Mouse (Mus musculus): ENCODE data around the gene Lin28a.

DNA sequence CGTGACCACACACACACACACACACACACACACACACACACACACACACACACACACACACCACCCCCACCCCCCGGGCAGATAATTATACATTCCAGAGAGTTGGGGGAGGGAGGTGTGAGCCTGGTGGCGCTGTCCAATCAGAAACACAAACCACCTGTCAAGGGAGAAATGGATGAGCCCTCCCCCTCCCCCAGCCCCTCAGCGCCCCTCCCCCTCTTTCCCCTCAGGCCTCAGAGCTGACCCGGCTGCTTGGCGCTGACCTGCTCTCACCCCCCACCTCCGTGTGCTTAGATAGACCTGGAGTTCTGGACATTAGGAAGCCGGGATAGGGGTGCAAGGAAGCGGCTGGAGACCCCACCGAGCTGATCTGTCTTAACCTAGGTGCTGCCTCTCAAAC lies 569 bp upstream of the Lin28a start:
- no peak for TF ChIP-seq CTCF (IDR thresholded peaks at IDR 0.05; ENCODE audit: insufficient read depth, low read depth, low read length)
- no peak for TF ChIP-seq POLR2A (IDR thresholded peaks at IDR 0.05; ENCODE audit: insufficient read depth, low read depth, low read length)
